Mouse (Mus musculus): ENCODE measurements at regions not wholly inside any gene's neighbourhood (a gene's known extent, or its start where the extent isn't known, plus 50 kb on each side); places are given as distances from the start of the nearest gene placed in this dataset.

- TF ChIP-seq USF1 (IDR thresholded peaks at IDR 0.05; ENCODE audit: low read depth, low read length) (no peak), MYC (IDR thresholded peaks at IDR 0.05; ENCODE audit: low read depth, low read length) (no peak), ZNF384 (IDR thresholded peaks at IDR 0.05; ENCODE audit: low read depth, low read length) (no peak), TBP (conservative IDR thresholded peaks at IDR 0.05; ENCODE audit: low read depth, low read length) (no peak), HCFC1 (IDR thresholded peaks at IDR 0.05; ENCODE audit: low read depth, low read length) (no peak), TCF12 (IDR thresholded peaks at IDR 0.05; ENCODE audit: low read depth, low read length) (no peak), JUN (IDR thresholded peaks at IDR 0.05; ENCODE audit: insufficient read depth, low read depth, low read length) (no peak), MXI1 (IDR thresholded peaks at IDR 0.05; ENCODE audit: low read depth, low read length) (no peak), JUND (conservative IDR thresholded peaks at IDR 0.05; ENCODE audit: low read depth, low read length) (no peak), ETS1 (conservative IDR thresholded peaks at IDR 0.05; ENCODE audit: low read depth, low read length) (no peak), CHD2 (IDR thresholded peaks at IDR 0.05; ENCODE audit: low read length) (no peak), E2F4 (IDR thresholded peaks at IDR 0.05; ENCODE audit: insufficient replicate concordance, low read depth, low read length) (no peak), MEF2A (IDR thresholded peaks at IDR 0.05; ENCODE audit: borderline replicate concordance, low read depth, low read length) (no peak), GABPA (IDR thresholded peaks at IDR 0.05; ENCODE audit: insufficient replicate concordance, low read depth, low read length) (no peak), CTCF (conservative IDR thresholded peaks at IDR 0.05 in 1 of 2, IDR thresholded peaks at IDR 0.05 in 1 of 2; ENCODE audit: low read depth in 2 of 2, low read length in 2 of 2) (no peak), ELF1 (IDR thresholded peaks at IDR 0.05; ENCODE audit: low read depth, low read length) (no peak), SMC3 (IDR thresholded peaks at IDR 0.05; ENCODE audit: low read depth, low read length) (no peak)
- Histone ChIP-seq H3K9me3 (replicated peaks; ENCODE audit: low read length) (no peaks in the 10 kb centered on the region), H3K79me2 (replicated peaks; ENCODE audit: control insufficient read depth, extremely low read depth, insufficient read depth, poor library complexity, severe bottlenecking) (no peaks in the 10 kb centered on the region), H3K36me3 (replicated peaks in 1 of 2; ENCODE audit: control insufficient read depth in 1 of 2, insufficient read depth in 1 of 2, low read length in 1 of 2) (no peaks in the 10 kb centered on the region), H3K9ac (ENCODE audit: insufficient read depth, low read depth) (no peak overlapping the region), H3K4me1 (ENCODE audit: control insufficient read depth in 1 of 2, insufficient read depth in 2 of 2) (no peaks in the 10 kb centered on the region), H3K4me3 (replicated peaks in 1 of 3; ENCODE audit: low read depth in 2 of 3, low read length in 2 of 3, poor library complexity in 1 of 3) (no peak overlapping the region), H3K27ac (ENCODE audit: insufficient read depth, low read depth) (no peak overlapping the region), H3K27me3 (replicated peaks) (no peaks in the 10 kb centered on the region), H3K4me2 (ENCODE audit: insufficient read depth, low read depth, poor library complexity, severe bottlenecking) (no peak overlapping the region)
- no peak for DNase-seq (ENCODE audit: extremely low read depth)
- dilution Hi-C loops (cut with MboI; ENCODE audit: extremely low pct_ligation_motif_present, extremely low pct_unique_long_range_greater_than_20kb, low sequenced_read_pairs) (no loop called here), in situ Hi-C loops (cut with MboI; ENCODE audit: low pct_ligation_motif_present, low pct_unique_long_range_greater_than_20kb, low sequenced_read_pairs) (no loop called here)
These were observed 294.5 kb upstream of the Adamts16 start for GRCm38 (mm10) chr13:71135940-71136632.

DNA sequence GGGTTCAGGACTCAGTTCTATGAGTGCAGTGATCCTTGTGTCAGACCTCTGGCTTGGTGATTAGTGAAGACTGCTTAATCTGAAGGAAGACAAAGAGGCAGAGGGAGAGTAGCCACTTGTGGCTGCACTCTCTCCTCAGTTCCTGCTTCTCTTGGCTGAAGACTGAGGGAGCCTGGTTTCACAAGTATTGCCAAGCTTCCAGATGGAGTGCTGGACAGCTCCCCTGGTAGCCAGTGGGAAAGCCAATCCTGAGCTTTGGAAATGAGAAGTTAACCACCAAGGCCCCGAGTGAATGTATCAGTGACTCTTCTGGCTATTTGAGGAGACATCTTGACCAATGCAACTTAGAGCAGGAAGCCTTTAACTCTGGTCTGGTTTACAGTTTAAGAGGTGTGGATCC lies 279.9 kb upstream of the Adamts16 start:
- no peak overlapping the region for H3K27ac ChIP-seq (ENCODE audit: insufficient read depth, low read depth)
- dilution Hi-C loops (cut with MboI; ENCODE audit: extremely low pct_ligation_motif_present, extremely low pct_unique_long_range_greater_than_20kb, low sequenced_read_pairs), result no loop called here
- H3K9ac ChIP-seq (ENCODE audit: insufficient read depth, low read depth), result no peak overlapping the region
- H3K9me3 ChIP-seq (replicated peaks; ENCODE audit: low read length), result no peaks in the 10 kb centered on the region
- DNase-seq (ENCODE audit: extremely low read depth), result no peak
- no peaks in the 10 kb centered on the region for H3K4me1 ChIP-seq (ENCODE audit: control insufficient read depth in 1 of 2, insufficient read depth in 2 of 2)
- in situ Hi-C loops (cut with MboI; ENCODE audit: low pct_ligation_motif_present, low pct_unique_long_range_greater_than_20kb, low sequenced_read_pairs), result no loop called here
- H3K36me3 ChIP-seq (replicated peaks in 1 of 2; ENCODE audit: control insufficient read depth in 1 of 2, insufficient read depth in 1 of 2, low read length in 1 of 2), result no peaks in the 10 kb centered on the region
- H3K4me3 ChIP-seq (replicated peaks in 1 of 3; ENCODE audit: low read depth in 2 of 3, low read length in 2 of 3, poor library complexity in 1 of 3), result no peak overlapping the region
- no peaks in the 10 kb centered on the region for H3K79me2 ChIP-seq (replicated peaks; ENCODE audit: control insufficient read depth, extremely low read depth, insufficient read depth, poor library complexity, severe bottlenecking)
- no peak for TF ChIP-seq CHD1 (IDR thresholded peaks at IDR 0.05; ENCODE audit: low read depth, low read length)
- no peak for TF ChIP-seq SIN3A (IDR thresholded peaks at IDR 0.05; ENCODE audit: low read length)
- H3K4me2 ChIP-seq (ENCODE audit: insufficient read depth, low read depth, poor library complexity, severe bottlenecking), result no peak overlapping the region
- H3K27me3 ChIP-seq (replicated peaks), result no peaks in the 10 kb centered on the region

Data from CH12.LX (cell line).